Mouse (Mus musculus) embryonic fibroblast, embryonic 13.5 days (primary cell): ENCODE measurements around the gene Gm20708.

Source experiments
- CTCF ChIP-seq: IDR thresholded peaks from 2 replicates; pipeline ENCODE4 v1.5.1; 2011; ENCODE audit warnings: mild to moderate bottlenecking, control low read depth, low read length, moderate library complexity, borderline replicate concordance; ENCODE audit not compliant: insufficient read depth
- POLR2A ChIP-seq: IDR thresholded peaks from 2 replicates; pipeline ENCODE4 v1.6.1; 2011; ENCODE audit warnings: low read depth, mild to moderate bottlenecking, control low read depth, low read length, moderate library complexity

- TF ChIP-seq CTCF: no peak
- TF ChIP-seq POLR2A: no peak
These were observed 20.3 kb downstream of the Gm20708 start for GRCm38 (mm10) chr11:117829671-117830215.
